In the genomic region with DNA sequence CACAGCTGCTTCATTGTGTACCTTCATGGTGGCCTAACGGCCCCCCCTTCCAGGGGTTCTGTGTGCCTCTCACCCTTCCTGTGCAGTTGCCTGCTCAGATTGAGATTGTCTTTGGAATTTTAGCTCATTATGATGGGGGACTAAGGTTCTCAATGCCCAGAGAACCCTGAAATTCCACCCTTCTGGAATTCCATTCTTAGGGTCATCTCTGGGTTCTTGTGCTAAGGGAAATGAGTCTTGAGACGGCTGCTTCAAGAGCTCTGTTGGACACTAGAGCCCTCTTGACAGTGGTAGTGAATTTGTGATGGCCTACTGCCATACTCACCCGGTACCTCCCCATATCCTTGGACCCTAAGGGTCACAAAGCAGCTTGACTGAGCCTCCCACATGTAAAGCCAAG, we compare ENCODE assay signal across 17 mouse cellular contexts. TPM values are rescaled to one million over a fixed set of nuclear protein-coding genes. Genes with fewer than 3 reads are reported as not detected.
A peak's percentile ranks its signal among the peaks of the same experiment; 100 is the strongest.
DNase-seq lines count a peak whose midpoint lies in the region; ATAC-seq and TF ChIP-seq lines count a peak whose summit lies in the region.
"Had no signal": no experiment of that assay in that cellular context is flagged by ENCODE, and none has a peak within 500 bp of the region (broad histone marks: within the 10 kb centered on the region; RNA-seq: fewer than 3 reads in every experiment).

A gene (minus strand): TSS at position 101 of the 400 bp plus-strand sequence.

- no peak for DNase-seq in forebrain, embryonic 10.5 days (ENCODE audit: extremely low spot score, low spot score)
- DNase-seq in forebrain, embryonic 14.5 days (ENCODE audit: low spot score), result no peak
- no peak for DNase-seq in intestine, embryonic 14.5 days (ENCODE audit: low spot score)
- no peak for DNase-seq in neural tube, embryonic 10.5 days (ENCODE audit: extremely low spot score, low spot score)
- no peak for DNase-seq in layer of hippocampus, adult 9-11 months
- DNase-seq in layer of hippocampus, adult 9-10 months (ENCODE audit: low spot score), result no peak
- DNase-seq: cerebellum, postnatal 14 days; gastrocnemius, postnatal 25 days; heart, postnatal 10 days; lung, postnatal 10 days; right cerebral cortex, postnatal 4 days had no signal

- peaks cover 72% of the 10 kb centered on the region for H3K27me3 ChIP-seq in forebrain, embryonic 10.5 days (ENCODE audit: poor library complexity, severe bottlenecking)
- H3K27me3 ChIP-seq in forebrain, embryonic 14.5 days (replicated peaks; ENCODE audit: control insufficient read depth, insufficient read depth, low read length), result peaks cover 29% of the 10 kb centered on the region
- H3K27me3 ChIP-seq in intestine, embryonic 14.5 days (replicated peaks; ENCODE audit: control insufficient read depth, insufficient read depth, low read length), result peaks cover 47% of the 10 kb centered on the region
- H3K27me3 ChIP-seq in intestine, postnatal 0 days (replicated peaks; ENCODE audit: control insufficient read depth, insufficient read depth, low read length), result peaks cover 14% of the 10 kb centered on the region; the same call in 1 of the 2 replicates
- peaks cover 40% of the 10 kb centered on the region for H3K27me3 ChIP-seq in neural tube, embryonic 12.5 days (replicated peaks)
- H3K27me3 ChIP-seq: Patski had no signal

- H3K9ac ChIP-seq in forebrain, embryonic 14.5 days (ENCODE audit: low read length), result no peak within 1 kb of the TSS
- no peak within 1 kb of the TSS for H3K9ac ChIP-seq in intestine, embryonic 14.5 days (ENCODE audit: low read length)
- H3K9ac ChIP-seq in intestine, postnatal 0 days (ENCODE audit: low read depth, low read length), result no peak within 1 kb of the TSS
- 0 out of 2 replicates have a peak within 1 kb of the TSS, but pooled peaks have one; percentile 6 for H3K9ac ChIP-seq in neural tube, embryonic 12.5 days
- H3K9ac ChIP-seq: liver, embryonic 14.5 days; neural tube, embryonic 13.5 days had no signal

- WGBS in forebrain, embryonic 10.5 days, result 89% methylated on average over 3 of the region's 3 CpGs
- WGBS in forebrain, embryonic 14.5 days, result 79% methylated on average over 3 of the region's 3 CpGs
- WGBS in intestine, embryonic 14.5 days, result 88% methylated on average over 3 of the region's 3 CpGs
- WGBS in intestine, postnatal 0 days, result 74% methylated on average over 3 of the region's 3 CpGs
- 82% methylated on average over 3 of the region's 3 CpGs for WGBS in neural tube, embryonic 12.5 days

- TF ChIP-seq CTCF in intestine, postnatal 0 days (IDR thresholded peaks at IDR 0.05; ENCODE audit: low read depth), result no peak

- H3K36me3 ChIP-seq in forebrain, embryonic 10.5 days (replicated peaks), result no peaks in the 10 kb centered on the region
- no peaks in the 10 kb centered on the region for H3K36me3 ChIP-seq in forebrain, embryonic 14.5 days (ENCODE audit: control insufficient read depth, insufficient read depth, low read length)
- no peaks in the 10 kb centered on the region for H3K36me3 ChIP-seq in intestine, embryonic 14.5 days (ENCODE audit: control insufficient read depth, insufficient read depth, low read length)
- H3K36me3 ChIP-seq in intestine, postnatal 0 days (ENCODE audit: control insufficient read depth, insufficient read depth), result no peaks in the 10 kb centered on the region; the same call in 1 of the 2 replicates
- no peaks in the 10 kb centered on the region for H3K36me3 ChIP-seq in neural tube, embryonic 12.5 days
- H3K36me3 ChIP-seq: neural tube, embryonic 13.5 days had no signal

- no peak within 1 kb of the TSS for H3K27ac ChIP-seq in forebrain, embryonic 10.5 days
- no peak within 1 kb of the TSS for H3K27ac ChIP-seq in forebrain, embryonic 14.5 days (ENCODE audit: low read depth, low read length)
- no peak within 1 kb of the TSS for H3K27ac ChIP-seq in intestine, embryonic 14.5 days (ENCODE audit: low read depth)
- H3K27ac ChIP-seq in intestine, postnatal 0 days (ENCODE audit: low read depth, low read length), result no peak within 1 kb of the TSS
- no peak within 1 kb of the TSS for H3K27ac ChIP-seq in neural tube, embryonic 12.5 days
- H3K27ac ChIP-seq: liver, embryonic 14.5 days; neural tube, embryonic 13.5 days had no signal

- peak within 1 kb of the TSS; percentile 19; the same call in 1 of the 2 replicates for H3K4me3 ChIP-seq in forebrain, embryonic 10.5 days
- H3K4me3 ChIP-seq in forebrain, embryonic 14.5 days (ENCODE audit: low read depth, low read length), result no peak within 1 kb of the TSS
- no peak within 1 kb of the TSS for H3K4me3 ChIP-seq in intestine, embryonic 14.5 days (ENCODE audit: low read depth, low read length)
- H3K4me3 ChIP-seq in intestine, postnatal 0 days (ENCODE audit: low read depth, low read length), result no peak within 1 kb of the TSS
- H3K4me3 ChIP-seq in neural tube, embryonic 12.5 days, result no peak within 1 kb of the TSS
- H3K4me3 ChIP-seq: neural tube, embryonic 13.5 days had no signal

- H3K4me2 ChIP-seq in forebrain, embryonic 14.5 days (ENCODE audit: low read length), result no peak within 1 kb of the TSS
- peak within 1 kb of the TSS; percentile 42; the same call in 1 of the 2 replicates for H3K4me2 ChIP-seq in intestine, embryonic 14.5 days (ENCODE audit: low read length)
- no peak within 1 kb of the TSS for H3K4me2 ChIP-seq in intestine, postnatal 0 days (replicated peaks; ENCODE audit: low read depth)
- H3K4me2 ChIP-seq in neural tube, embryonic 12.5 days (replicated peaks), result 0 out of 2 replicates have a peak within 1 kb of the TSS, but pooled peaks have one; percentile 24
- H3K4me2 ChIP-seq: neural tube, embryonic 13.5 days had no signal

- peaks cover 24% of the 10 kb centered on the region for H3K4me1 ChIP-seq in forebrain, embryonic 10.5 days
- H3K4me1 ChIP-seq in forebrain, embryonic 14.5 days (ENCODE audit: control insufficient read depth, insufficient read depth, low read length), result peaks cover 7% of the 10 kb centered on the region; the same call in 1 of the 2 replicates
- 0 out of 2 replicates have a peak, but pooled peaks cover 10% of the 10 kb centered on the region for H3K4me1 ChIP-seq in intestine, embryonic 14.5 days (replicated peaks; ENCODE audit: control insufficient read depth, insufficient read depth, low read length)
- H3K4me1 ChIP-seq in intestine, postnatal 0 days (replicated peaks; ENCODE audit: control insufficient read depth, insufficient read depth, low read length), result no peaks in the 10 kb centered on the region
- H3K4me1 ChIP-seq in neural tube, embryonic 12.5 days, result peaks cover 16% of the 10 kb centered on the region

- H3K9me3 ChIP-seq in forebrain, embryonic 10.5 days, result no peaks in the 10 kb centered on the region
- no peaks in the 10 kb centered on the region for H3K9me3 ChIP-seq in forebrain, embryonic 14.5 days (replicated peaks; ENCODE audit: control insufficient read depth, low read length)
- no peaks in the 10 kb centered on the region for H3K9me3 ChIP-seq in intestine, embryonic 14.5 days (ENCODE audit: control insufficient read depth, low read length)
- H3K9me3 ChIP-seq in intestine, postnatal 0 days (ENCODE audit: control insufficient read depth), result no peaks in the 10 kb centered on the region
- no peaks in the 10 kb centered on the region for H3K9me3 ChIP-seq in neural tube, embryonic 12.5 days
- H3K9me3 ChIP-seq: neural tube, embryonic 13.5 days had no signal

- ATAC-seq in forebrain, embryonic 14.5 days, result no peak
- ATAC-seq in intestine, embryonic 14.5 days (replicated peaks; ENCODE audit: low FRiP score, low TSS enrichment, low read depth), result no peak
- no peak for ATAC-seq in intestine, postnatal 0 days
- no peak for ATAC-seq in neural tube, embryonic 12.5 days (ENCODE audit: low FRiP score, low read depth)
- ATAC-seq: inflammation-experienced regulatory T-cells, adult 6 months; Patski had no signal

RNA-seq across cellular contexts. Expression of the gene that starts here (rescaled TPM):
- polyA plus RNA-seq in forebrain, embryonic 10.5 days (2016; fragmentation: Nextera tagmentation; extraction: Ambion mirVana), result 0.09 TPM in 2 replicates
- polyA plus RNA-seq in forebrain, embryonic 14.5 days (2014; fragmentation: Nextera tagmentation; extraction: Ambion mirVana), result 0.18 and 0.30 TPM in 2 replicates
- 0.24 TPM in 2 replicates for polyA plus RNA-seq in intestine, embryonic 14.5 days (2014; fragmentation: Nextera tagmentation; extraction: Ambion mirVana)
- polyA plus RNA-seq in intestine, postnatal 0 days (2015; fragmentation: Nextera tagmentation; extraction: Ambion mirVana), result 0.09 and 0.16 TPM in 2 replicates
- polyA plus RNA-seq in neural tube, embryonic 12.5 days (2016; fragmentation: Nextera tagmentation; extraction: Ambion mirVana), result 0.26 and 0.30 TPM in 2 replicates
- polyA plus RNA-seq: inflammation-experienced regulatory T-cells, adult 6 months had no signal

Comparison
In these comparisons a context has a peak if more than half of its experiments do, and no peak if none do; other contexts are left out.
1. H3K4me2 ChIP-seq: peak in intestine, embryonic 14.5 days (single experiment) and neural tube, embryonic 12.5 days (single experiment); none in forebrain, embryonic 14.5 days (single experiment) and intestine, postnatal 0 days (single experiment).